Mouse (Mus musculus) left cerebral cortex, postnatal 10 days (tissue): ENCODE results near the gene Slc36a2. TPM values are rescaled to one million over a fixed set of nuclear protein-coding genes. Genes with fewer than 3 reads are reported as not detected.

Source experiments
- DNase-seq, 2 experiments: peaks; one replicate each; pipeline ENCODE4 v3.0.0; 2021 to 2022; ENCODE audit warnings: low spot score in 2 of 2, mixed read lengths in 1 of 2; ENCODE audit errors: extremely low spot score in 1 of 2
- intact Hi-C: fragments of 180-260 bp; cut with DNase I; formaldehyde crosslinking; loops from one replicate; pipeline ENCODE4 v1.15.1; 2025
- total RNA-seq, 2 experiments: library from RNA; stranded (reverse); gene quantifications; 2 replicates each; pipeline ENCODE4 v1.2.3; 2021

The Slc36a2 gene
- total RNA-seq, result under 1 TPM; 0.17 to 0.63 TPM

GRCm38 (mm10) chr11:55184733-55185291 lies at the start of gene Slc36a2:
Gene Slc36a2, minus strand, starts transcription at chr11:55185077.
- intact Hi-C loops, result no loop called here
- no peak for DNase-seq

GRCm38 (mm10) chr11:55234288-55234687 lies 49.4 kb upstream of the Slc36a2 start:
- no peak for DNase-seq
- intact Hi-C loops, result no loop called here

GRCm38 (mm10) chr11:55231034-55231433 lies 46.2 kb upstream of the Slc36a2 start:
- no peak for DNase-seq

GRCm38 (mm10) chr11:55221306-55221705 lies 36.4 kb upstream of the Slc36a2 start:
- intact Hi-C loops, result no loop called here
- DNase-seq, result no peak

More at GRCm38 (mm10) chr11:55231034-55231433, 46.2 kb upstream of the Slc36a2 start:
- intact Hi-C loops, result no loop called here

- intact Hi-C loops, result no loop called here
Measured at GRCm38 (mm10) chr11:55218473-55218872, 33.6 kb upstream of the Slc36a2 start.

GRCm38 (mm10) chr11:55217880-55218279 lies 33.0 kb upstream of the Slc36a2 start:
- intact Hi-C loops, result no loop called here
- no peak for DNase-seq

More at GRCm38 (mm10) chr11:55218473-55218872, 33.6 kb upstream of the Slc36a2 start:
- DNase-seq, result no peak

- intact Hi-C loops, result no loop called here
Measured at GRCm38 (mm10) chr11:55217418-55217817, 32.5 kb upstream of the Slc36a2 start.

GRCm38 (mm10) chr11:55216830-55217229 lies 32.0 kb upstream of the Slc36a2 start:
- DNase-seq, result peak in 1 of 2 experiments; percentile 41
- intact Hi-C loops, result no loop called here

More at GRCm38 (mm10) chr11:55217418-55217817, 32.5 kb upstream of the Slc36a2 start:
- DNase-seq, result no peak

- no peak for DNase-seq
Measured at GRCm38 (mm10) chr11:55216061-55216460, 31.2 kb upstream of the Slc36a2 start.

GRCm38 (mm10) chr11:55214978-55215377 lies 30.1 kb upstream of the Slc36a2 start:
- no peak for DNase-seq
- intact Hi-C loops, result no loop called here

More at GRCm38 (mm10) chr11:55216061-55216460, 31.2 kb upstream of the Slc36a2 start:
- intact Hi-C loops, result no loop called here

- no peak for DNase-seq
- intact Hi-C loops, result no loop called here
Measured at GRCm38 (mm10) chr11:55214161-55214560, 29.3 kb upstream of the Slc36a2 start.

- DNase-seq, result no peak
- intact Hi-C loops, result no loop called here
Measured at GRCm38 (mm10) chr11:55213518-55213917, 28.6 kb upstream of the Slc36a2 start.

- intact Hi-C loops, result no loop called here
Measured at GRCm38 (mm10) chr11:55209626-55210353, 24.9 kb upstream of the Slc36a2 start.

GRCm38 (mm10) chr11:55209032-55209431 lies 24.2 kb upstream of the Slc36a2 start:
- no peak for DNase-seq
- intact Hi-C loops, result no loop called here

More at GRCm38 (mm10) chr11:55209626-55210353, 24.9 kb upstream of the Slc36a2 start:
- DNase-seq, result no peak

GRCm38 (mm10) chr11:55208001-55208690 lies 23.3 kb upstream of the Slc36a2 start:
- intact Hi-C loops, result no loop called here
- DNase-seq, result peak in 1 of 2 experiments; percentile 37

- intact Hi-C loops, result loop anchor here (2.0 to 5.0 kb wide), 3 partner anchors 33 to 243 kb away; no protein-coding TSS in a partner anchor
- peak in 1 of 2 experiments; percentile 60 for DNase-seq
Measured at GRCm38 (mm10) chr11:55204602-55205001, 19.7 kb upstream of the Slc36a2 start.

GRCm38 (mm10) chr11:55204159-55204596 lies 19.3 kb upstream of the Slc36a2 start, which contains the start of gene Slc36a1:
Gene Slc36a1, plus strand, starts transcription at chr11:55204350.
- intact Hi-C loops, result loop anchor here (2.0 to 5.0 kb wide), 3 partner anchors 33 to 243 kb away; no protein-coding TSS in a partner anchor
- DNase-seq, result peak; percentile 95 to 98

GRCm38 (mm10) chr11:55197740-55198510 lies 13.0 kb upstream of the Slc36a2 start:
- intact Hi-C loops, result no loop called here
- DNase-seq, result no peak

GRCm38 (mm10) chr11:55197086-55197485 lies 12.2 kb upstream of the Slc36a2 start:
- intact Hi-C loops, result no loop called here
- DNase-seq, result no peak
